Mouse (Mus musculus): ENCODE measurements around the gene Plvap.
"Not testable (repeated sequence)": the region's sequence is repeated elsewhere in the genome, so short reads cannot be mapped to it uniquely, and the experiment has no call there.

- TF ChIP-seq CTCF (IDR thresholded peaks at IDR 0.05; ENCODE audit: borderline replicate concordance, insufficient read depth, low read depth, low read length) = peak; percentile 59
- TF ChIP-seq POLR2A (IDR thresholded peaks at IDR 0.05; ENCODE audit: borderline replicate concordance, insufficient read depth, low read length) = not testable (repeated sequence)
Observed at GRCm38 (mm10) chr8:71530735-71531467, 19.3 kb upstream of the Plvap start.
